Mouse (Mus musculus) forebrain, embryonic 11.5 days (tissue): ENCODE measurements around the gene Arpc5l. TPM values are rescaled to one million over a fixed set of nuclear protein-coding genes. Genes with fewer than 3 reads are reported as not detected.

Source experiments
- ATAC-seq: fragments of 200-750 bp; cut with Nextera tagmentation; replicated peaks from 2 replicates; pipeline ENCODE4 v1.8.0; 2017; ENCODE audit warnings: moderate TSS enrichment; ENCODE audit not compliant: low FRiP score
- DNase-seq: peaks from one replicate; pipeline ENCODE4 v3.0.0-alpha.2; 2017; ENCODE audit warnings: low spot score
- H3K27ac ChIP-seq: fragments of 300-500 bp; sonication (generic); 2 replicates; pipeline ENCODE4 v1.5.1; 2014; ENCODE audit warnings: low read depth, low read length
- H3K27me3 ChIP-seq: fragments of 300-500 bp; sonication (generic); 2 replicates; pipeline ENCODE4 v1.6.1; 2014; ENCODE audit warnings: mild to moderate bottlenecking, low read length, mixed read lengths; ENCODE audit not compliant: control insufficient read depth, insufficient read depth
- H3K36me3 ChIP-seq: fragments of 300-500 bp; sonication (generic); 2 replicates; pipeline ENCODE4 v1.6.1; 2014; ENCODE audit warnings: mild to moderate bottlenecking, low read length, moderate library complexity, mixed read lengths; ENCODE audit not compliant: control insufficient read depth, insufficient read depth
- H3K4me1 ChIP-seq: fragments of 300-500 bp; sonication (generic); replicated peaks from 2 replicates; pipeline ENCODE4 v1.6.1; 2014; ENCODE audit warnings: low read length, mixed read lengths; ENCODE audit not compliant: control insufficient read depth, insufficient read depth
- H3K4me2 ChIP-seq: fragments of 300-500 bp; sonication (generic); 2 replicates; pipeline ENCODE4 v1.6.1; 2014; ENCODE audit warnings: low read depth, mild to moderate bottlenecking, low read length, moderate library complexity, mixed read lengths; ENCODE audit not compliant: severe bottlenecking
- H3K4me3 ChIP-seq: fragments of 300-500 bp; sonication (generic); 2 replicates; pipeline ENCODE4 v1.5.1; 2014; ENCODE audit warnings: low read depth, low read length
- H3K9ac ChIP-seq: fragments of 300-500 bp; sonication (generic); 2 replicates; pipeline ENCODE4 v1.6.1; 2014; ENCODE audit warnings: low read length
- H3K9me3 ChIP-seq: fragments of 300-500 bp; sonication (generic); 2 replicates; pipeline ENCODE4 v1.6.1; 2016; ENCODE audit warnings: low read length, mixed read lengths; ENCODE audit not compliant: control insufficient read depth
- WGBS: fragments of 180-500 bp; shearing (Covaris S2); extraction: QIAGEN DNeasy Blood & Tissue Kit; methylation state at CpG from one replicate; pipeline ENCODE4 v1.1.7; 2014; 5-methylcytosine and 5-hydroxymethylcytosine counted together
- polyA plus RNA-seq: library from polyadenylated mRNA; unstranded; fragments of >200 nt; fragmentation: Nextera tagmentation; extraction: Ambion mirVana; gene quantifications from 2 replicates; pipeline ENCODE4 v1.2.1, GENCODE M21; 2014

Arpc5l gene
- polyA plus RNA-seq, 1 experiment from 2014 or later: 146 TPM

GRCm38 (mm10) chr2:38975181-38975580, 30.0 kb upstream of the Arpc5l start:
- no peak overlapping the region for H3K4me2 ChIP-seq
- H3K4me1 ChIP-seq: no peaks in the 10 kb centered on the region
- H3K27ac ChIP-seq: no peak overlapping the region
- no peak for DNase-seq
- no peaks in the 10 kb centered on the region for H3K9me3 ChIP-seq
- 84% methylated on average over 3 of the region's 3 CpGs for WGBS
- no peak overlapping the region for H3K9ac ChIP-seq
- H3K36me3 ChIP-seq: no peaks in the 10 kb centered on the region
- ATAC-seq: no peak
- H3K27me3 ChIP-seq: no peaks in the 10 kb centered on the region
- no peak overlapping the region for H3K4me3 ChIP-seq

GRCm38 (mm10) chr2:38975941-38976805, 29.0 kb upstream of the Arpc5l start:
- Histone ChIP-seq H3K27ac (no peak overlapping the region), H3K27me3 (no peaks in the 10 kb centered on the region), H3K36me3 (no peaks in the 10 kb centered on the region), H3K4me2 (no peak overlapping the region), H3K4me3 (no peak overlapping the region), H3K4me1 (no peaks in the 10 kb centered on the region), H3K9ac (no peak overlapping the region), H3K9me3 (no peaks in the 10 kb centered on the region)
- no peak for DNase-seq
- WGBS: 85% methylated on average over 21 of the region's 21 CpGs
- ATAC-seq: no peak

GRCm38 (mm10) chr2:38977837-38978236, 27.3 kb upstream of the Arpc5l start:
- DNase-seq (no peak), ATAC-seq (no peak)
- 71% methylated on average over 4 of the region's 4 CpGs for WGBS
- Histone ChIP-seq H3K27me3 (no peaks in the 10 kb centered on the region), H3K36me3 (no peaks in the 10 kb centered on the region), H3K4me1 (no peaks in the 10 kb centered on the region), H3K9ac (no peak overlapping the region), H3K4me3 (no peak overlapping the region), H3K9me3 (no peaks in the 10 kb centered on the region), H3K4me2 (no peak overlapping the region), H3K27ac (no peak overlapping the region)

GRCm38 (mm10) chr2:38983456-38983855, 21.7 kb upstream of the Arpc5l start:
- no peak overlapping the region for H3K4me3 ChIP-seq
- no peaks in the 10 kb centered on the region for H3K27me3 ChIP-seq
- ATAC-seq: no peak
- no peak overlapping the region for H3K4me2 ChIP-seq
- no peaks in the 10 kb centered on the region for H3K4me1 ChIP-seq
- no peaks in the 10 kb centered on the region for H3K36me3 ChIP-seq
- no peak overlapping the region for H3K9ac ChIP-seq
- DNase-seq: no peak
- WGBS: 94% methylated on average over 2 of the region's 2 CpGs
- H3K9me3 ChIP-seq: no peaks in the 10 kb centered on the region; the same call in 1 of the 2 replicates
- no peak overlapping the region for H3K27ac ChIP-seq

GRCm38 (mm10) chr2:38986580-38986979, 18.6 kb upstream of the Arpc5l start:
- H3K4me3 ChIP-seq: no peak overlapping the region
- no peak for ATAC-seq
- 85% methylated on average over 3 of the region's 3 CpGs for WGBS

DNA sequence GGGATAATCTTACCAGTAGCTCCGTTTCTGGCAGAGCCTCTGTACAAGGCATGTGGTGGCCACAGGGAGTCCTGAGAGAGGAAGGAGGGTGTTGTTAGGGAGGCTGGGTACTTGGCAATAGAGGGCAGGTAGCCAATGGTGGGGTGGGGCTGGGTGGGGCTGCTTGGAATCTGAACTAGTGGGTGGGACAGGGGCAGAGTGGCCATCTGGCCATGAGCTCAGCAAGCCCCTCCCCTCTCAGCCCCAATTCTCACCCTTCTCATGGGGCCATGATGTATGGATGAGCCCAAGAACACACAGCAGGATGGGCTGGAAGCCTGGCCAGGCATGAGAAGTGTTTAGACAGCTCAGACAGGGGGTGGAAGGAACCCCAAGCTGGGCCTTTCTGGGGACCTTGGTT, 17.8 kb upstream of the Arpc5l start:
- Histone ChIP-seq H3K9me3 (no peaks in the 10 kb centered on the region; the same call in 1 of the 2 replicates), H3K27me3 (no peaks in the 10 kb centered on the region), H3K4me2 (no peak overlapping the region), H3K4me3 (no peak overlapping the region), H3K27ac (no peak overlapping the region), H3K9ac (no peak overlapping the region), H3K4me1 (no peaks in the 10 kb centered on the region), H3K36me3 (no peaks in the 10 kb centered on the region)
- 81% methylated on average over 1 of the region's 1 CpGs for WGBS
- ATAC-seq (no peak), DNase-seq (no peak)

More at GRCm38 (mm10) chr2:38986580-38986979, 18.6 kb upstream of the Arpc5l start:
- Histone ChIP-seq H3K36me3 (no peaks in the 10 kb centered on the region), H3K9me3 (no peaks in the 10 kb centered on the region; the same call in 1 of the 2 replicates), H3K27ac (no peak overlapping the region), H3K4me1 (no peaks in the 10 kb centered on the region), H3K27me3 (no peaks in the 10 kb centered on the region), H3K9ac (no peak overlapping the region), H3K4me2 (no peak overlapping the region)
- DNase-seq: no peak

GRCm38 (mm10) chr2:38987803-38988510, 17.2 kb upstream of the Arpc5l start:
- no peaks in the 10 kb centered on the region for H3K4me1 ChIP-seq
- WGBS: 87% methylated on average over 6 of the region's 6 CpGs
- no peak overlapping the region for H3K27ac ChIP-seq
- no peak for DNase-seq
- H3K9ac ChIP-seq: no peak overlapping the region
- no peak for ATAC-seq
- no peak overlapping the region for H3K4me2 ChIP-seq
- no peaks in the 10 kb centered on the region for H3K36me3 ChIP-seq
- no peaks in the 10 kb centered on the region for H3K27me3 ChIP-seq
- no peak overlapping the region for H3K4me3 ChIP-seq
- H3K9me3 ChIP-seq: no peaks in the 10 kb centered on the region; the same call in 1 of the 2 replicates

DNA sequence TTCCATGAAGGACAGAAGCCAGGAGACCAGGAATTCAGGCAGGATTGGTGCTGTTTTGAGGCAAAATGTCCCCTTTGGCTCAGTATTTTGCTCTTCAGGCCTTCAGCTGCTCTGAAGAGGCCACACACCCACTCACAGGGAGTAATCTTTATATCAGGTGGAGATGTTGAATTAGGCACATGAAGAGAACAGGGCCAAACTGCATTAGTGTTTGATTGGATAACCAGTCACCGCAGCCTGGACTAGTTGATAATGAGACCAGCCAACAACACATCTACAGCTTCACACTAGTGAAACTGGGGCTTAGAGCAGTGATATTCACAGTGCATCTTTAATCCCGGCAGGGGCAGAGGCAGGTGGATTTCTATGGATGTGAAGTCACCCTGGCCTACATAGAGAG, 16.2 kb upstream of the Arpc5l start:
- WGBS: 91% methylated on average over 2 of the region's 2 CpGs
- no peak overlapping the region for H3K9ac ChIP-seq
- H3K4me1 ChIP-seq: no peaks in the 10 kb centered on the region
- no peaks in the 10 kb centered on the region; the same call in 1 of the 2 replicates for H3K9me3 ChIP-seq
- H3K36me3 ChIP-seq: no peaks in the 10 kb centered on the region
- H3K4me3 ChIP-seq: no peak overlapping the region
- H3K4me2 ChIP-seq: no peak overlapping the region
- H3K27ac ChIP-seq: no peak overlapping the region
- no peaks in the 10 kb centered on the region for H3K27me3 ChIP-seq
- ATAC-seq (no peak), DNase-seq (peak; percentile 13)
